Mouse (Mus musculus) CD4-positive, CD25-positive, alpha-beta regulatory T cell (primary cell): ENCODE results near the gene Metap1d. TPM values are rescaled to one million over a fixed set of nuclear protein-coding genes. Genes with fewer than 3 reads are reported as not detected.

Experiments used
- polyA plus RNA-seq: library from polyadenylated mRNA; unstranded; fragments of 100-300 nt; shearing (Covaris generic); gene quantifications from one replicate; pipeline ENCODE4 v1.2.1, GENCODE M21; 2017

Gene Metap1d
- 32.7 TPM for polyA plus RNA-seq

DNA sequence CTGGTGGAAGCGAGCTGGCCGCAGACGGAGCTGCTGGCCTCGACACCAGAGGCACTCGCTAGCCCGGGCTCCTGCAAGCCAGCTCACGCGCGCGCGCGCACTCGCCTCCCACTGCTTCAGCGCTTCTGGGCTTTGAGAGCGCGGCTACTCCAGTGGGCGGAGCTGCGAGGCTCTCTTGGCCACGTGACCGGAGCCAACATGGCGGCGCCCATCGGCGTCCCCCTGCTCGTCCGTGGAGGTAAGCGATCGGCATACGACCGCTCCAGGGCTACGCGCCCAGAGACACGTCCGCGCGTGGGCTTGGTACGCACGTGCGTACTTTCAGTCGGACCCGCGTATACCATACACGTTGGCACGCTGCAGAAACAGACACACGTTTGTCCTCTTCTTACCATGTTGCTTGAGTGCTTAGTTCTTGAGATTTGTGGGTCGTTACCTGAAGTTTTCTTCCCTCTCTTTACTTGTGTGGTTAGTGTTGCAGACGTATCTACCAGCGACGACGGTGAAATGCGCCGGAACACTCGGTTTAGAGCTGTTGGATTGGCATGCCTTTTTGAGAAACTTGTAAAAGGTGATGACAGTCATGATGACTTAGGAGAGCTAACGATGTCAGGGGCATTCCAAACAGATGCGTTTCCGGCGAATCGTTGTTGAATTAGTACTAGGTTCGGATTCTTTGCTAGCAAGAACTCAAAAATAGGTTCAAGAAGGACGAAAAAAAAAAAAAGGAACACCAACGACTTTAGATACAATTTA lies at the start of gene Metap1d:
Gene Metap1d (plus strand): TSS at position 116 of the 756 bp plus-strand sequence.

DNA sequence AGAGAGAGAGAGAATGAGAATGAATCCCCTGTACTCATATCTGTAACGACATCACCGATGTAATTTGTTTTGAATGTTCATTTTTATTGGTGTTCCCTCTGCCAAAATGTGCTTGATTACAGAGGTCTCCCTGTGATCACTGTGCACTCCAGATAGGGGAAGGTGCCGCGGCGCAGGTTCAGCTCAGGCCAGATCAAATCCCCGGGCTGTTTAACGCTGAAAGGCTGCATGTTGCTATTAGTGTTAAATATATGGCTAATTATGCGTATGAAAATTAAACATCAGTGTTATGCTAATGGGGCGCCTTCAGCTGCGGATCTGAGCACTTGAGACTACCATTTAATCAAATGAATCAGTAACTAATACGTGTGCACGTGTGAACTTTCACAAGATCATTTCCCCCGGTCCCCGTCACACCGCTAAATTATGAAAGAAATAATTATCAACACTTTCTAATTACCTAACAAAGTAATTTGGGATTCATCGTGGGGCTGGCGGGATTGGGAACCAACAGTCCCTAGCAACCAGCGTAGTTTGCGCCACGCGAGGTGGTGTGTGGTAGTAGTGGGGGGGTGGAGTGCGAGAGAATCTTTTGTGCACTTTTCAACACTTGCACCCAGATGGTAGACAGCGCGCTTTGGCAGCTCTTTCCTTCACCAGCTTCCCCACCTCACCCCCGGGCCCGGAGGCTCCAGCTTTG lies 75.1 kb downstream of the Metap1d start, which contains the start of gene Dlx1:
Gene Dlx1 (plus strand): TSS at position 100 of the 700 bp plus-strand sequence.

GRCm38 (mm10) chr2:71546640-71547071 lies 93.6 kb downstream of the Metap1d start, which contains the start of gene Dlx2:
TSS of gene Dlx2 (minus strand) at chr2:71546754.

Other genes with a start within 250 kb of the Metap1d start
- 49.2 TPM for gene Dync1i2, start 241.6 kb upstream of the Metap1d start, polyA plus RNA-seq
- 87.5 TPM for gene Slc25a12, start 85.5 kb upstream of the Metap1d start, polyA plus RNA-seq
- gene Hat1, start 64.3 kb upstream of the Metap1d start, polyA plus RNA-seq = 62.0 TPM
- not detected for gene Dlx1, start 74.8 kb downstream of the Metap1d start, polyA plus RNA-seq
- gene Dlx2, start 93.5 kb downstream of the Metap1d start, polyA plus RNA-seq = not detected